In the genomic region with DNA sequence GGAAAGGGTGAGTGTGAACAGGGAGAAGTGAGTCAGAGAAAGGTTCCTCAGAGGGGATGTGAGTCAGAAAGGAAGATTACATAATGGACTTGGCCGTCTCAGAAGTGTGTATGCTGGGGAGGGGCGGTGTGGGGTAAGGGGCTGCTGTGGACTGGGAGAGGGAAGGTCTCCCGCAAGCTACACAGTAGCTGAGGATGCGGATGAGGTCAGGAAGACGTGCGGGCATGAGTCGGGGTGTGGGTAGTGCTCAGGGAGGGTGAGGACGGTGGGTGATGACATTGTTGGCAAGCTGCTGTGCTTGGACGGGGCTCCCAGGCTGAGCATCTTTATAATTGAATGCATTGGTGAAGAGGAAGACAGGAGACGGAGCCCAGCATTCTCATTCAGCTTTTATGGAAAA, we compare ENCODE assay signal across 19 mouse cellular contexts.
A peak's percentile ranks its signal among the peaks of the same experiment; 100 is the strongest.
DNase-seq lines count a peak whose midpoint lies in the region; ATAC-seq lines count a peak whose summit lies in the region.
"Had no signal": no experiment of that assay in that cellular context is flagged by ENCODE, and none has a peak within 500 bp of the region (broad histone marks: within the 10 kb centered on the region; RNA-seq: fewer than 3 reads in every experiment).

No protein-coding gene starts in this region.

- no peaks in the 10 kb centered on the region for H3K27me3 ChIP-seq in megakaryocyte, embryonic 14.5 days (replicated peaks)
- H3K27me3 ChIP-seq in stomach, embryonic 14.5 days (ENCODE audit: control insufficient read depth, insufficient read depth, low read length): no peaks in the 10 kb centered on the region
- H3K27me3 ChIP-seq in intestine, embryonic 16.5 days (replicated peaks; ENCODE audit: control insufficient read depth, insufficient read depth, low read length): no peaks in the 10 kb centered on the region
- H3K27me3 ChIP-seq: embryonic facial prominence, embryonic 13.5 days; hindbrain, embryonic 12.5 days; kidney, embryonic 15.5 days; limb, embryonic 12.5 days; midbrain, embryonic 13.5 days had no signal

- no peak overlapping the region for H3K4me2 ChIP-seq in stomach, embryonic 14.5 days (replicated peaks; ENCODE audit: low read depth, low read length)
- H3K4me2 ChIP-seq in intestine, embryonic 16.5 days (ENCODE audit: low read depth, low read length): no peak overlapping the region
- H3K4me2 ChIP-seq: embryonic facial prominence, embryonic 13.5 days; hindbrain, embryonic 12.5 days; kidney, embryonic 15.5 days; limb, embryonic 12.5 days; midbrain, embryonic 13.5 days had no signal

- DNase-seq in adrenal gland, adult 18-20 months (ENCODE audit: low spot score in 2 of 2): peak; percentile 21 to 26
- no peak for DNase-seq in adrenal gland, postnatal 4 days (ENCODE audit: low spot score in 2 of 2)
- DNase-seq in adrenal gland, postnatal 36 days: peak; percentile 17 to 45
- DNase-seq in layer of hippocampus, adult 11-12 months (ENCODE audit: low spot score): no peak
- DNase-seq: B cell, adult 2 months; lung, postnatal 14 days; right cerebral cortex, postnatal 14 days had no signal

- WGBS in stomach, embryonic 14.5 days: 81% methylated on average over 10 of the region's 10 CpGs
- WGBS in intestine, embryonic 16.5 days: 84% methylated on average over 10 of the region's 10 CpGs

- peak overlapping the region; percentile 50 for H3K4me3 ChIP-seq in megakaryocyte, embryonic 14.5 days (replicated peaks)
- H3K4me3 ChIP-seq in stomach, embryonic 14.5 days (ENCODE audit: low read depth, low read length): no peak overlapping the region
- H3K4me3 ChIP-seq in intestine, embryonic 16.5 days (ENCODE audit: low read length): no peak overlapping the region
- H3K4me3 ChIP-seq: embryonic facial prominence, embryonic 13.5 days; hindbrain, embryonic 12.5 days; kidney, embryonic 15.5 days; layer of hippocampus, adult 2 months; left cerebral cortex, adult 2 months; limb, embryonic 12.5 days; midbrain, embryonic 13.5 days had no signal

- H3K36me3 ChIP-seq in megakaryocyte, embryonic 14.5 days (replicated peaks; ENCODE audit: low read length): no peaks in the 10 kb centered on the region
- H3K36me3 ChIP-seq in stomach, embryonic 14.5 days (ENCODE audit: control insufficient read depth, insufficient read depth, low read length): no peaks in the 10 kb centered on the region
- H3K36me3 ChIP-seq in intestine, embryonic 16.5 days (ENCODE audit: control insufficient read depth, insufficient read depth, low read length): no peaks in the 10 kb centered on the region
- H3K36me3 ChIP-seq: embryonic facial prominence, embryonic 13.5 days; hindbrain, embryonic 12.5 days; kidney, embryonic 15.5 days; limb, embryonic 12.5 days; midbrain, embryonic 13.5 days had no signal

- no peak for ATAC-seq in megakaryocyte, adult 5-6 weeks (ENCODE audit: poor library complexity, severe bottlenecking)
- ATAC-seq in stomach, embryonic 14.5 days (ENCODE audit: insufficient number of reproducible peaks, insufficient read depth, low FRiP score, low read depth): 0 out of 2 replicates have a peak, but pooled peaks have one; percentile 23
- no peak for ATAC-seq in intestine, embryonic 16.5 days
- ATAC-seq: midbrain, embryonic 13.5 days had no signal

- no peak overlapping the region for H3K27ac ChIP-seq in stomach, embryonic 14.5 days (ENCODE audit: low read length)
- no peak overlapping the region for H3K27ac ChIP-seq in intestine, embryonic 16.5 days (ENCODE audit: low read length)
- H3K27ac ChIP-seq: embryonic facial prominence, embryonic 13.5 days; hindbrain, embryonic 12.5 days; kidney, embryonic 15.5 days; layer of hippocampus, adult 2 months; left cerebral cortex, adult 2 months; limb, embryonic 12.5 days; liver, embryonic 14.5 days; midbrain, embryonic 13.5 days had no signal

- H3K9me3 ChIP-seq in megakaryocyte, embryonic 14.5 days: peaks cover 70% of the 10 kb centered on the region
- no peaks in the 10 kb centered on the region for H3K9me3 ChIP-seq in stomach, embryonic 14.5 days (ENCODE audit: control insufficient read depth, low read depth, low read length)
- no peaks in the 10 kb centered on the region for H3K9me3 ChIP-seq in intestine, embryonic 16.5 days (ENCODE audit: control insufficient read depth, low read length)
- H3K9me3 ChIP-seq: embryonic facial prominence, embryonic 13.5 days; hindbrain, embryonic 12.5 days; kidney, embryonic 15.5 days; limb, embryonic 12.5 days; midbrain, embryonic 13.5 days had no signal

- no peaks in the 10 kb centered on the region for H3K4me1 ChIP-seq in megakaryocyte, embryonic 14.5 days
- H3K4me1 ChIP-seq in stomach, embryonic 14.5 days (ENCODE audit: control insufficient read depth, insufficient read depth, low read length): peaks cover 4% of the 10 kb centered on the region; the same call in 1 of the 2 replicates
- H3K4me1 ChIP-seq in intestine, embryonic 16.5 days (ENCODE audit: control insufficient read depth, insufficient read depth, low read length): 0 out of 2 replicates have a peak, but pooled peaks cover 3% of the 10 kb centered on the region

- H3K9ac ChIP-seq in stomach, embryonic 14.5 days (replicated peaks; ENCODE audit: low read depth, low read length): no peak overlapping the region
- H3K9ac ChIP-seq in intestine, embryonic 16.5 days (ENCODE audit: low read depth, low read length): no peak overlapping the region
- H3K9ac ChIP-seq: embryonic facial prominence, embryonic 13.5 days; hindbrain, embryonic 12.5 days; kidney, embryonic 15.5 days; limb, embryonic 12.5 days; liver, embryonic 14.5 days; midbrain, embryonic 13.5 days had no signal

Comparison
In these comparisons a context has a peak if more than half of its experiments do, and no peak if none do; other contexts are left out.
1. DNase-seq: peak in adrenal gland, adult 18-20 months (2 of 2) and adrenal gland, postnatal 36 days (2 of 2); none in adrenal gland, postnatal 4 days (0 of 2) and layer of hippocampus, adult 11-12 months (single experiment).